Mouse (Mus musculus): ENCODE results near the gene Krt18. TPM values are rescaled to one million over a fixed set of nuclear protein-coding genes. Genes with fewer than 3 reads are reported as not detected.
"Not testable (repeated sequence)": the region's sequence is repeated elsewhere in the genome, so short reads cannot be mapped to it uniquely, and the experiment has no call there.

Krt18 gene
- polyA plus RNA-seq, 1 experiment from 2014 or later: 210 TPM

- not testable (repeated sequence) for ATAC-seq (replicated peaks; ENCODE audit: low FRiP score, low TSS enrichment, low read depth); H3K4me2 ChIP-seq (ENCODE audit: low read length); H3K9me3 ChIP-seq (ENCODE audit: control insufficient read depth, low read length); DNase-seq (ENCODE audit: low spot score); H3K4me3 ChIP-seq (ENCODE audit: low read depth, low read length); H3K9ac ChIP-seq (ENCODE audit: low read length); H3K4me1 ChIP-seq (replicated peaks; ENCODE audit: control insufficient read depth, insufficient read depth, low read length); H3K27me3 ChIP-seq (replicated peaks; ENCODE audit: control insufficient read depth, insufficient read depth, low read length); H3K27ac ChIP-seq (ENCODE audit: low read depth)
- WGBS: 80% methylated on average over 8 of the region's 8 CpGs
- H3K36me3 ChIP-seq (ENCODE audit: control insufficient read depth, insufficient read depth, low read length): peaks cover 47% of the 10 kb centered on the region
Observed at GRCm38 (mm10) chr15:102079924-102080323, 51.9 kb downstream of the Krt18 start.

GRCm38 (mm10) chr15:102080429-102080828 is 52.4 kb downstream of the Krt18 start:
- 67% methylated on average over 2 of the region's 2 CpGs for WGBS

More at GRCm38 (mm10) chr15:102080429-102080828, 52.4 kb downstream of the Krt18 start:
- H3K27ac ChIP-seq (ENCODE audit: low read depth): no peak overlapping the region
- H3K27me3 ChIP-seq (replicated peaks; ENCODE audit: control insufficient read depth, insufficient read depth, low read length): no peaks in the 10 kb centered on the region
- H3K4me1 ChIP-seq (replicated peaks; ENCODE audit: control insufficient read depth, insufficient read depth, low read length): peaks cover 5% of the 10 kb centered on the region
- ATAC-seq (replicated peaks; ENCODE audit: low FRiP score, low TSS enrichment, low read depth): no peak
- H3K9ac ChIP-seq (ENCODE audit: low read length): no peak overlapping the region
- H3K9me3 ChIP-seq (ENCODE audit: control insufficient read depth, low read length): no peaks in the 10 kb centered on the region
- peaks cover 52% of the 10 kb centered on the region for H3K36me3 ChIP-seq (ENCODE audit: control insufficient read depth, insufficient read depth, low read length)
- no peak for DNase-seq (ENCODE audit: low spot score)
- H3K4me3 ChIP-seq (ENCODE audit: low read depth, low read length): no peak overlapping the region
- no peak overlapping the region for H3K4me2 ChIP-seq (ENCODE audit: low read length)

Other genes with a start within 250 kb of the Krt18 start
- not detected in 2 replicates for gene Krt72, start 241.7 kb upstream of the Krt18 start, polyA plus RNA-seq (2014; fragmentation: Nextera tagmentation; extraction: Ambion mirVana)
- not detected in 2 replicates for gene Krt73, start 225.8 kb upstream of the Krt18 start, polyA plus RNA-seq (2014; fragmentation: Nextera tagmentation; extraction: Ambion mirVana)
- not detected in 2 replicates for gene Krt2, start 210.0 kb upstream of the Krt18 start, polyA plus RNA-seq (2014; fragmentation: Nextera tagmentation; extraction: Ambion mirVana)
- 0.91 and 1.1 TPM in 2 replicates for gene Krt1, start 177.4 kb upstream of the Krt18 start, polyA plus RNA-seq (2014; fragmentation: Nextera tagmentation; extraction: Ambion mirVana)
- not detected in 2 replicates for gene Krt77, start 158.5 kb upstream of the Krt18 start, polyA plus RNA-seq (2014; fragmentation: Nextera tagmentation; extraction: Ambion mirVana)
- not detected in 2 replicates for gene Krt76, start 135.3 kb upstream of the Krt18 start, polyA plus RNA-seq (2014; fragmentation: Nextera tagmentation; extraction: Ambion mirVana)
- 0.14 and 0.19 TPM in 2 replicates for gene Krt4, start 103.4 kb upstream of the Krt18 start, polyA plus RNA-seq (2014; fragmentation: Nextera tagmentation; extraction: Ambion mirVana)
- 0.22 TPM in 1 of 2 replicates, not detected in the other for gene Krt79, start 87.9 kb upstream of the Krt18 start, polyA plus RNA-seq (2014; fragmentation: Nextera tagmentation; extraction: Ambion mirVana)
- gene Krt78, start 73.9 kb upstream of the Krt18 start, polyA plus RNA-seq (2014; fragmentation: Nextera tagmentation; extraction: Ambion mirVana): 0.09 TPM in 1 of 2 replicates, not detected in the other
- 381 and 486 TPM in 2 replicates for gene Krt8, start 23.7 kb upstream of the Krt18 start, polyA plus RNA-seq (2014; fragmentation: Nextera tagmentation; extraction: Ambion mirVana)
- 141 and 152 TPM in 2 replicates for gene Eif4b, start 45.6 kb downstream of the Krt18 start, polyA plus RNA-seq (2014; fragmentation: Nextera tagmentation; extraction: Ambion mirVana)
- gene Tns2, start 72.2 kb downstream of the Krt18 start, polyA plus RNA-seq (2014; fragmentation: Nextera tagmentation; extraction: Ambion mirVana): 41.5 and 48.8 TPM in 2 replicates
- 14.4 and 16.1 TPM in 2 replicates for gene Spryd3, start 108.1 kb downstream of the Krt18 start, polyA plus RNA-seq (2014; fragmentation: Nextera tagmentation; extraction: Ambion mirVana)
- 8.8 and 10.4 TPM in 2 replicates for gene Igfbp6, start 116.2 kb downstream of the Krt18 start, polyA plus RNA-seq (2014; fragmentation: Nextera tagmentation; extraction: Ambion mirVana)
- 3.0 and 4.7 TPM in 2 replicates for gene Soat2, start 122.3 kb downstream of the Krt18 start, polyA plus RNA-seq (2014; fragmentation: Nextera tagmentation; extraction: Ambion mirVana)
- 47.0 and 55.3 TPM in 2 replicates for gene Zfp740, start 175.1 kb downstream of the Krt18 start, polyA plus RNA-seq (2014; fragmentation: Nextera tagmentation; extraction: Ambion mirVana)
- 52.3 and 53.6 TPM in 2 replicates for gene Csad, start 176.5 kb downstream of the Krt18 start, polyA plus RNA-seq (2014; fragmentation: Nextera tagmentation; extraction: Ambion mirVana)
- gene Itgb7, start 203.8 kb downstream of the Krt18 start, polyA plus RNA-seq (2014; fragmentation: Nextera tagmentation; extraction: Ambion mirVana): 13.3 and 13.5 TPM in 2 replicates
- gene Rarg, start 229.3 kb downstream of the Krt18 start, polyA plus RNA-seq (2014; fragmentation: Nextera tagmentation; extraction: Ambion mirVana): 16.4 and 17.1 TPM in 2 replicates
- gene Gm9918, start 242.4 kb downstream of the Krt18 start, polyA plus RNA-seq (2014; fragmentation: Nextera tagmentation; extraction: Ambion mirVana): 0.11 and 0.19 TPM in 2 replicates